Mouse (Mus musculus) ES-CJ7 (cell line): ENCODE measurements around the gene Acp4.
"Not testable (repeated sequence)": the region's sequence is repeated elsewhere in the genome, so short reads cannot be mapped to it uniquely, and the experiment has no call there.

Experiments
- DNase-seq: peaks from one replicate; pipeline ENCODE4 v3.0.0; 2011; ENCODE audit warnings: low read depth, low spot score

Acp4 gene

GRCm38 (mm10) chr7:44262791-44263643, 5.8 kb upstream of the Acp4 start:
- DNase-seq, result peak; percentile 95

GRCm38 (mm10) chr7:44261147-44261546, 4.0 kb upstream of the Acp4 start, which contains the start of gene Gm15517:
TSS of gene Gm15517 (plus strand) at chr7:44261447.
- no peak for DNase-seq

DNA sequence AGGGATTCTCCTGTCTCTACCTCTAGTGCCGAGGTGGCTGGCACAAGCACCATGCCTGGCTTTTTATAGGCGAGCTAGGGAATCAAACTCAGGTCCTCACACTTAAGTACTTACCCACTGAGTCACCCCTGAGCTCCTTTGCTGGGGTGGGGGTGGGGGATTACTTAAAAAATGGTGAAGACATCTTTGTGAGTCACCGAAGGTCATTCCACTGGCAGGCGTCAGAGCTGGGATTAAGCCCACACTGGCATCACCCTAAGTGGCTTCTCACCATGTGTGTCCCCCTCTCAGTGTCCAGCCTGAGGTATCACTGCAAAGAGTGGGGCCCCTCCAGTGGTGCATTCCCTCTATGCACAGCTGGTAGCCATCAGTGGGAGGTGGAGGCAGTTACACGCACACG, 3.2 kb upstream of the Acp4 start:
- no peak for DNase-seq

DNA sequence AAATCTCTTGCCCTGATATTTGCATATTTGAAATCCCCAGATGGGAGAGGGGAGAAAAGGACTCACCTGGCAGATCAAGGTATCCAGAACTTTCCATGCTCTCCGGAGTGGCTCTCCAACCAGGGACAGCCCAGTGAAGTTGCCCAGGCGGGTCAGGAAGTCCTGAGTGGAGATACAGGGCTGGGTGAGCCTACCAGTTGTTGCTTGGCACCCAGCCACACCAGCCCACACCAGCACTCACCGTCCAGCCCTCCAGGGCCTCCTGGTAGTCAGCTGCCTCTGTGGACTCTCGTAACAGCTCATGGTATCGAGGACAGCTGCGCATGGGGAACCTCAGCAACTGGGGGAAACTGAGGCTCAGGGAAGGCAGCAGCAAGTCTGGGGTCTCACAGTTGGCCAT, 2.2 kb downstream of the Acp4 start:
- no peak for DNase-seq

DNA sequence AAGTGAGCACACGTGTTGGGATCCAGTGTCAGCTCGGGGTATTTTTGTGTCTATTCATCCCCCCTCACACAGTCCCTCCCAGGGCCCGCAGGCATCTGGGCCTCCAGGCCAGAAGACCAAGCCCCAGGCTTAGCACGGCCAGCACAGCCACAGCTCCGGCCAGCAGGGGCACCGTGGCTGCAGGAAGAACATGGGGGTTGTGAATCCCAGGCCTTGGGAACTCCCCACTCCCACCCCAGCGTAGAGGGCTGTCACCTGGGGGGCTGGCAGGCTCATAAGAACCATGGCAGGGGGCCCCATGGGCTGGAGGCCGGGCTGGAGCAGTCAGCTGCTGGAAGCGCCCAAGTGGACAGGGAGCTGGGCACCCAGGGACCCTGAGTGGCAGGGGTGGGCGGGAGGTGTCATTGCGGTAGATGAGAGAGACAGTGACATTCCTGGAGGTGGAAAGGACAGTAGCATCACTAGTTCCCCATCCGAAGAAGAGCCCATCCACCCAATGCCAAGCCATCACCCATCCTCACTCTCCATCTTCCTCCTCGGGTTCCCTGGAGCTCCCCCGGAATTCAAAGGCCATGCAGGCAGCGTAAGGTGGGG, 4.1 kb downstream of the Acp4 start:
- no peak for DNase-seq

DNA sequence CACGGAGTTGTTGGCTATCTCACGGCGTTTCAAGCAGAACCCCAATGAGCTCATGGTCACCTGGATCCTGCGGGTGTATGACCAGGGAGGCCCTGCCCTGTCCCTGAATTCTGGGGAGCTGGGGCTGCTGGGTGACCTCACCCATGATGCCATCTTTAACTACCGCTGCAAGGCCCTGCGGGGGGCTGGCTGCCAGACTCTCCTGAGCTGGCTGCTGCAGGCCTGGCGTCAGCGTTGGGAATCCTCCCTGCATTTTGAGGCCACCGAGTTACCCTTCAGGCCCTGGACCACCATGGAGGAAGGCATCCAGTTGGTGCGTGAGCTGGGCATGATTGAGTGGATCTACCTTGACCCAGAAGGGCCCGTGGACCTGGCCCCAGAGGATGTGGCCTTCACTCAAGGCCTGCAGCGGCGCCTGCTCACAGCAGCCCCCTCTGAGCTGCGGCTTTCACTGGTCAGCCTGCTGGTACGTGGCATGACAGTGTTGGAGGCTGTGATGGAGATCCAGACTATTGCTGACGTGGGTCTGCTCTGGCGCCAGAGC, 6.4 kb downstream of the Acp4 start:
- DNase-seq, result not testable (repeated sequence)

- DNase-seq, result no peak
These were observed 7.9 kb downstream of the Acp4 start for GRCm38 (mm10) chr7:44249248-44249647.

DNA sequence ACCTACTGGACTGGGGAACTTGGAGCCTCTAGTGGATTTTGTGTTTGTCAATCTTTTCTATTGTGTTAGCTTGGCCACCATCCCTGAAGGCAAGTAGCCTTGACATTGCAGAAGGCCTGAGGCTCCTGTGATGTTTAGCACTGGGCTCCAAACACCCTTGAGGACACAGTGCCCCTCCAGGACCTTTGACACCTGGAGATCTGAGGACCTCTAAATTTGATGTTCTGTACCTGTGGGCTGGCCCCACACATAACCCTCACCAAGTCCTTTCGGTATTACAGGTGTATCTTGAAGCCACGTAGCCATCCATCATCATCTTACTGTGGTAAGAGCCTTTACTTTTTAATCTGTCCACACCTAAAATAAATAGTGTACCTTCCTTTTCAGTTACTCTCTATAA, 9.2 kb downstream of the Acp4 start:
- DNase-seq, result no peak

DNA sequence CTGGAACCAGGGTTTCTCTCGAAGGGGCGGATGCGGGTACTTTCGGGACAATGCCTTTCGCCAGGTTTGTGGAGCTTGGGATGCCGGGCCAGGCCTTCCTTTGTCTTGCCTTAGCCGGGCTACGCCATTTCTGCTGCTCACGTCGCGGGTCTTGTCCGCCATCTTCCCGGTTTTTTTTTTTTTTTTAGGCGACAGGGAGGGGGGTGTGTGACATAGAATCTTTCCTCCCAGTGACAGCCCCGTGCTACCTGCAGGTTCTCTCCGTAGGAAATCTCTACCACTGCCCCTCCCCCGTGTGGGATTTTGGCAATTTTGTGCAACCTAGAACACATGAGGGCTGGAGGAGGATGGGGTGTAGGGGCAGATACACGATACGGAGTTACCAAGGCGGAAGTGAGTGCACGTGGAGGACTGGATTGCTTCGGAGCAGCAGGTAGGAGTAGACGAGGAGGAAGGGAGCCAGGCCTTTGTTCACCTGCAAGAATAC, 10.2 kb downstream of the Acp4 start:
- DNase-seq, result peak; percentile 74

DNA sequence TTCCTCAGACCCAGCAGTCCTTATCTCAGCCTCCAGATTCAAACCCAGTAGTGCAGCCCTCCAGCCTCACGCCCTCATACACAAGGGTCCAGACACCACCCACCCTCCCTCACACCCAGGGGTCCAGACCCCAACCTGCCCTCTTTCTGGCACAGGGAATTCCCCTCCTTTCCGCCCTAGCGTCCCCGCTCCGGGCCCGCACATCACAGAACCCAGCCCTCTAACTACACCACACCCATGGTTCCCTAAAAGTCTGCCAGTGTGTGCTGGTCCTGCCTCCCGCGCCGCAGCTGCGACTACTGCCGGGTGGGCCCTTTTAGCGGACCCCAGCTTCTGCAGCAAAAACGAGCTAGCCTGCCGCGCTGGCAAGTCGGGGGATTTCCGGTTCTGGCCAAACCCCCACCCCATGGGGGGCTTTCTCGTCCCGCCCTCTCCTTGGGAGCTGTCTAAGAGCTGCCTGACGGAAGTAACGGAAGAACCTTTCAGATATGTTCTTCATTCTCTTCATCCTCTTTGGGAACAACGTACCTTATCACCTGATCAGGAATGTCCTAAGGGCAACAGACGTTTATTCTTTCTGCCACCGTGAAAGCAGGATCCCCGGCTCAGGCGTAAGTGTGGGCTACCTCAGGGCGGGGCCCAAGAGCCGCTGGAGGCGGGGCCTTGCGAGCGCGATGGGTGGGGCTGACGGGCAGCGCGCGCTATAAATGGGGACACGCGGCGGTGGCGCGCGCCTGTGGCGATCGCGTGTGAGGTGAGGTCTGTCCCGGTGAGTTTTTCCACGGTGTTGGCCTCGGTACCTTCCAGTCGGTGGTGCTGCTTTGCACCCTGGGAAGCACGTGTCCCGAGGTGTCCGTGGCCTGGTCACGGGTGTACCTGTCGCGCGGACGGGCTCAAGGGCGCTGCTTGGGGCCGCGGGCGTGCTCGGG, 10.9 kb downstream of the Acp4 start, which contains the start of the genes 1700028J19Rik and 2410002F23Rik:
Gene 1700028J19Rik (minus strand): TSS at position 641 of the 929 bp plus-strand sequence.
Gene 2410002F23Rik (plus strand): TSS at position 668 of the 929 bp plus-strand sequence.
- peak; percentile 92 for DNase-seq

GRCm38 (mm10) chr7:44244080-44244479, 13.1 kb downstream of the Acp4 start:
- no peak for DNase-seq

DNA sequence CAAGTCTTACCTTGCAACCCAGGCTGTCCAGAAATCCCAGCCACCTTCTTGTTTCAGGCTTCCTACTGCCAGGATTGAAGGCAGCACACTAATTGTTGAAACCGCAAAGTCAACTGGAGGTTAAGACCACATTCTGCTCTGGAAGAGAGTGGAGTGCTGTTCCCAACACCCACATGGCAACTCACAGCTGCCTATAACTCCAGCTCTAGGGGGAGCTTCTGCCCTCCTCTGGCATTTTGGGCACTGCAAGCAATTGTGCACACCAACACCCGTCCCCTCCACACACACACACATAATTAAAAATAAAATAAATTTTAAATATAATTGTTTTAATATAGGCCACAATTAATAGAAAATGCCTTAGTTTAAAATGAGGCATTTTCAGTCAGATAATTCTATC, 16.0 kb downstream of the Acp4 start:
- no peak for DNase-seq

GRCm38 (mm10) chr7:44240712-44241111, 16.5 kb downstream of the Acp4 start:
- no peak for DNase-seq

- DNase-seq, result no peak
These were observed 17.3 kb downstream of the Acp4 start for GRCm38 (mm10) chr7:44239913-44240312.

GRCm38 (mm10) chr7:44235909-44236308, 21.3 kb downstream of the Acp4 start, which contains the start of gene Gm36864:
TSS of gene Gm36864 (plus strand) at chr7:44236177.
- DNase-seq, result no peak

- peak; percentile 83 for DNase-seq
These were observed 32.1 kb downstream of the Acp4 start, which contains the start of gene Klk1 for GRCm38 (mm10) chr7:44225076-44225475. TSS of gene Klk1 (plus strand) at chr7:44225360.

DNA sequence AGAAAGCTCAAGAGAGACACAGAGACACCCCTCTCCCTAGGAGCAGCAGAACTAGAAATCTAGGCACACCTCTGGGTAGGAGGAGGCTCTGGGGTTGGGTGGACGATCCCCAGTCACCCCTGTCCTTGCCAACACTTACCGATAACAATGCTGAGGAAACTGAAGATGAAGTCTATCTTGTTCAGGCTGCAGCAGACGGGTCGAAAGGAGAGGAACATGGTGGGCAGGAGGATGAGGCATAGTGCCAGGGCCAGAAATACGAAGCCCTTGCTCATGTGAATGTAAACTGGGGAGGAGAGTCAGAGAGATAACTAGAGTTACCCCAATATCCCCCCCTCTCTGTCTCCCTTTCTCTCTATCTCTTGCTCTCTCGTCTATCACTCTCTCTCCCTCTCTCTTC, 34.8 kb downstream of the Acp4 start:
- not testable (repeated sequence) for DNase-seq

GRCm38 (mm10) chr7:44221601-44222000, 35.6 kb downstream of the Acp4 start:
- DNase-seq, result not testable (repeated sequence)

GRCm38 (mm10) chr7:44215645-44216044, 41.5 kb downstream of the Acp4 start, which contains the start of gene Klk1b5:
TSS of gene Klk1b5 (plus strand) at chr7:44215945.
- DNase-seq, result no peak

- DNase-seq, result no peak
These were observed 48.9 kb downstream of the Acp4 start for GRCm38 (mm10) chr7:44208307-44208706.

DNA sequence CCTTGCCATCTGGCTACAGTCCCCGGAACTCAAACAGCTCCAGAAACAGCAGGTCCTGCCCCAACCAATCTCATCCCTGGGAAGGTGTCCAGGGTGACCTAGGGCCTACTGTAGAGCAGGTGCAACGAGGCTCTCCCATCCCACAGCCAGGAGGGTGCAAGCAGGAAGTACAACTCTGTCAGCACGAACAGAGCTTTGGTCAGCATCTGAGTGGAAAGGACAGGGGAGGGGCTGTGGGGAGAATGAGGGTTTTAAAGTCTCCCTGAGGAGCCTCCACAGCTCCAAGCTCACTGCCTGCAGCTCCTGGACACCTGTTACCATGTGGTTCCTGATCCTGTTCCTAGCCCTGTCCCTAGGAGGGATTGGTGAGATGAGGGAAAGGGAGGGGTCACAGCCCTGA, 50.0 kb downstream of the Acp4 start, which contains the start of gene Klk1b4:
Gene Klk1b4 (plus strand): TSS at position 301 of the 400 bp plus-strand sequence.
- DNase-seq, result not testable (repeated sequence)
